Mouse (Mus musculus): ENCODE measurements at regions not wholly inside any gene's neighbourhood (a gene's known extent, or its start where the extent isn't known, plus 50 kb on each side); places are given as distances from the start of the nearest gene placed in this dataset.
A peak's percentile ranks its signal among the peaks of the same experiment; 100 is the strongest.

- DNase-seq, result no peak
These were observed 121.8 kb upstream of the Cxxc4 start for GRCm38 (mm10) chr3:134114501-134114900.

- no peak for DNase-seq
These were observed 121.3 kb upstream of the Cxxc4 start for GRCm38 (mm10) chr3:134115007-134115406.

- DNase-seq, result no peak
These were observed 117.4 kb upstream of the Cxxc4 start for GRCm38 (mm10) chr3:134118898-134119297.

- DNase-seq, result no peak
These were observed 111.3 kb upstream of the Cxxc4 start for GRCm38 (mm10) chr3:134124982-134125381.

GRCm38 (mm10) chr3:134130412-134130811 lies 105.9 kb upstream of the Cxxc4 start:
- DNase-seq, result no peak

GRCm38 (mm10) chr3:134145251-134145650 lies 91.0 kb upstream of the Cxxc4 start:
- DNase-seq, result no peak

- no peak for DNase-seq
These were observed 90.3 kb upstream of the Cxxc4 start for GRCm38 (mm10) chr3:134145935-134146334.

- peak; percentile 5 for DNase-seq
These were observed 89.7 kb upstream of the Cxxc4 start for GRCm38 (mm10) chr3:134146373-134147224.

GRCm38 (mm10) chr3:134162288-134162687 lies 74.0 kb upstream of the Cxxc4 start:
- DNase-seq, result no peak

GRCm38 (mm10) chr3:134169922-134170321 lies 66.4 kb upstream of the Cxxc4 start:
- DNase-seq, result no peak

GRCm38 (mm10) chr3:134172357-134172756 lies 63.9 kb upstream of the Cxxc4 start:
- no peak for DNase-seq

- no peak for DNase-seq
These were observed 57.7 kb upstream of the Cxxc4 start for GRCm38 (mm10) chr3:134178491-134179054.

- no peak for DNase-seq
These were observed 52.2 kb upstream of the Cxxc4 start for GRCm38 (mm10) chr3:134184042-134184441.

Small RNAs in the stretch of these regions (microRNA-seq; reads per million reads assigned to microRNA genes)
- 0 reads per million in 2 experiments for gene Gm44361
